Mouse (Mus musculus) c-Kit-negative CD71-positive TER-119-positive erythroid progenitor cells, embryonic 14.5 days (primary cell): ENCODE results near the gene Olfr959.

Source experiments
- DNase-seq: peaks from one replicate; pipeline ENCODE4 v3.0.0-alpha.2; 2013; ENCODE audit warnings: low read depth, low spot score

Gene Olfr959

DNA sequence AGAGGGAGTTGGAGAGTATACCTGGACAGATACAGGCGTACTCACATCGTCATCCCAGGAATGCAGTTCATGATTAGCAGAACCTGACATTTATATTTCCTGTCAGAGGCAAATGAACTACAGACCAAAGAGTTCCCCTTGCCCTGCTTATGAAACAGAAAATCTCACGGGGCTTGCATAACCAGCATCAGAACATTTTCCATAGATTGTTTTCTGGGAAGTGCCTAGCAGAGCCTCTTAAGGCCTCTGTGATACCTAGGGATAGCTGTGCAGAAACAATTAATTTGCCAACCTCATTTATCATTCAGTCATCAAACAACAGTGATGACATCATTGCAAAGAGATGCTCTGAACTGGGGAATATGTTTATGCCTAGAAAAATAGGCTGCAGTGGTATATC is at the start of gene Olfr959:
Gene Olfr959, minus strand, starts transcription at position 101 of the 400 bp plus-strand sequence.
- no peak for DNase-seq

DNA sequence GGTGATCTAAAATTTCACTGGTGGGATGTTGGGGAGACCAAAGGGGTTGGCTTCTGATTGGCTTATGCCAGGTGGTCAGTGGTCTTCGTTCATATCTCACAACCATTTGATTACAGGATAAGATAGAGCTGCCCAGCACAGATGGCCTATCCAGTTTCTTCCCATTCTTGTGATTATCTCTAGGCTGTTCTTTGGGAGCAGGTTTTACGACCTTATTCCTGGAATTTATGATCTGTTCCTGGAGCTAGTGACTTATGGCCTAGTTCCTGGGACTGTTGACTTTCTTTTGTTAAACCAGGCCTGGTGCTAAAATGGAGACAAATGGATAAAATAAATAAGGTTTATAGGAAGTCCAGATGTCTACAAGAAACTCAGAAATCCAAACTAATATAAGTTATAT is 49.3 kb upstream of the Olfr959 start:
- DNase-seq, result no peak

DNA sequence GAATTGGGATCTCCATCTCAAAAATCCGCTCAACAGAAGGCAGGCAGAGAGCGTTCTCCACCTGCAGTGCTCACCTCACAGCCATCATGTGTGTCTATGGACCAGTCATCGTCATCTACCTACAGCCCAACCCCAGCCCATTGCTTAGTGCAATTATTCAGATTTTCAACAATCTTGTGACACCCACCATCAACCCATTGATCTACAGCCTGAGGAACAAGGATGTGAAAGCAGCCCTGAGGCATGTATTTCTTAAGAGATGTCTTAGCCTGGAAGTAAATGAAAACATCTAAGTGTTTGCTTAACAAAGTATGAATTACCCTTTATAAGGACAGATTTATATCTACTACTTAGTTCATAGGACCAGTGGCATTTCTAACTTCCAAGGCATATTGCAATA is 48.4 kb upstream of the Olfr959 start:
- DNase-seq, result no peak

DNA sequence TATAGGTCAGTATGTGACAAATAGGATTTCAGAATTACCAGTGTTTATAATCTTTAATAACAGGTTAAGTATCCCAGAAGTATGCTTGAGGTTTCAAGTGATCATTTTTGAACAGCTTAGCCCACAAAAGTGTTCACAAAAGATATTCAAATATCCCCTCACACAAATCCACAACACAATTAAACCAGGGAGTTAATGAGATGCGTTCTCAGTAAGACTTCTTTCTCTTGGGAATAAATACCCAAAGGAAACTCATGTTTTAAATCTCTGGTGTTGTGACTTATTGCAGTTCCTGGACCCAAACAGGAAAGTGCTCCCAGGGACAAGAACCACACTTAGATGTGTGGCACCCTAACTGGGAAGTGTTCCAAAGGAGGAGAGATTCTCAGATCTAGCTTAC is 45.7 kb upstream of the Olfr959 start, which contains the start of gene Olfr960:
Gene Olfr960, plus strand, starts transcription at position 301 of the 400 bp plus-strand sequence.
- no peak for DNase-seq

DNA sequence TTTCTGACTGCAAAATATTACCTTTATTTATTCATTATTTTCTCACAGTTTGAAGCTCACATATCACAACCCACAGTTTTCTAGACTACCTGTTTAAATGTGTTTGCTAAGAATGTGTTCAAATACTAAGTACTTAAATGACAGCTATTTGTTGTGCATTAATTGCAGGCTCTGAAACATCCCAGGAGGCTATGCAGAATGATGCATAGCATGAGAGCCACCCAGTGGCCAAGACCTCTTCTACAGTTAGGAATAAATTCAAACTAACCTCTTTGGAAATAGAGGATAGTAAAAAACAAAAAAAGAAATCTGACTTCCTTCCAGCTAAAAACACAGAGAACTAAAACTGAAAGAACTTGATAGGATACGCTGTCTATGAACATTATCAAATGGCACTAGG is 36.6 kb upstream of the Olfr959 start:
- no peak for DNase-seq

DNA sequence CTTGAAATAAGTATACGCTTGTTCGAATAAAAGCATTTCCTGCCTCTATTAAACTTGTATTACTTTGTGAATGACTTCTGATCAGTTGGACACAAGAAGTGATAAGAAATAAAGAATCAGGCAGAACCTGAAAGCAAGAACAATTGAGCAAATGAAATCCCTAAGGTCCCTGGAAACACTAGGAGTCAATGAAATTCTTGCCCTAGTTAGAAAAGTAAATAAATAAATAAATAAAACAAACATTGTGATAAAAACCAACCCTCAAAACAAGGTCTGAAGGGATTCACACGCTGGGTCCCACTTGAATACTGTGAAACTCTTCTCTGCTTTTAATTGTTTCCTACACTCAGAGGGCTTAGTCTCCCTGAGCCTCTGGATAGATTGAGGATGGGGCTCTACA is 35.0 kb upstream of the Olfr959 start, which contains the start of gene Olfr148:
Gene Olfr148, plus strand, starts transcription at position 301 of the 400 bp plus-strand sequence.
- DNase-seq, result no peak

DNA sequence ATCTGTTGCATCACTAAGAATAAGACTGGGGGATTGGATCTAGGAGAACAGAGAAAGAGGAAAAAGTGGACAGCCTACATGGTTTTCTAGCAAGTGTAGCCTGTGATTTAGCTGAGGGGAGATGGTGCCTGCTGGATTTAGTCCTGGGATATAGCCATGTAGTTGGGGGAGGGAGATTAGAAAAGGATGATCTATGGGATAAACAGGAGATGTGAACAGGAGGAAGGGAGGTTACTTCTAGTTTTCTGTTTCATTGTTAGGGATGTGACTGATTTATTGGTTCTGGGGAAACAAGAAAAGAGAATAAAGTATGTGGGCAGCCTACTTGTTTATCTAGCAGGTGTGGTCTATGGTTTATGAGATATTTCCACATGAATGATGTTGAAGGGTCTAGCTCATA is 33.1 kb upstream of the Olfr959 start:
- DNase-seq, result no peak

DNA sequence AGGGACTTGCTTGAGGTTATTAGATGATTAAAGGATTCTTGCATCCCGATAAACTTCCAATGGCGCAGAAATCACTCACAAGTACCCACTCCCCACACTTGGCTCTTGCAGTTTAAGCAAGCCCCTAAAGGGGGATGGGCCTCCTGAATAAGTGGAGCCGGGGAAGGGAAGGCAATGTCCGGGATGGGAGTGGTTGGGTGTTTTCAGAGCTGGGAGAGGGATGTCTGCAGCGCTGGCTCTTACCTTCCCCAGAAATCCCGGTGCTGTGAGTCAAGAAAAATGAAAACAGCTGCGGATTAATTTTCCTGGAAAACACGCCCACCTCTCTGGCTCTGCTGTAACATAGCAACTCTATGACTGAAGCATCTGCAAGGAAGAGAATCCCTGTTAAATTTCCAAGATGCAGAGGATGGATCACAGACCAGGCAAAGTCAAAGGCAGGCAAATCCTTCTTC is 28.7 kb upstream of the Olfr959 start, which contains the start of gene AW551984:
Gene AW551984, minus strand, starts transcription at position 405 of the 455 bp plus-strand sequence.
- no peak for DNase-seq

DNA sequence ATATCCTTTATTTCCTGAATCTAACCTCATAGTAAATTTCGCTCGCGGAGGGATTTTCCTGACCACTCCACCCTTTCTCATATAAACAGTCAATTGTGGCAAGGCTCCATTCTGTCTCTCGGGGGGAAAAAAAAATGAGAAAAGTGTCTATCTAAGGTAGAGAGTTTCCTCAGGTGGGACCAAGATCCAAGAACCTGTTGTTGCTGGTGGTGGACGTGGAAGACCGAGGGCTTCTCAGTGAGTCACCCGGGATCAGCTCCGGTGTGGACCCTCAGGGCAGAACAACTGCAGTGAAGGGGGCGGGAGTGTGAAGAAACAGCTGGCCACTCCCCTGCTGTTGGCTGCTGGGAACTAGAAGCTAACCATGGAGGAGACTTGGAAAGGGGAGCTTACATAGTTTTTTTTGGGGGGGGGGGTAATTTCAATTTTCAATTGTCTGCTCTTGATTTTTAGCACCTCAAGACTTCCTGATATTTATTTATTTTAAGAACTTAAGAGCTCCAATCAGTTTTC is 28.0 kb upstream of the Olfr959 start:
- no peak for DNase-seq

DNA sequence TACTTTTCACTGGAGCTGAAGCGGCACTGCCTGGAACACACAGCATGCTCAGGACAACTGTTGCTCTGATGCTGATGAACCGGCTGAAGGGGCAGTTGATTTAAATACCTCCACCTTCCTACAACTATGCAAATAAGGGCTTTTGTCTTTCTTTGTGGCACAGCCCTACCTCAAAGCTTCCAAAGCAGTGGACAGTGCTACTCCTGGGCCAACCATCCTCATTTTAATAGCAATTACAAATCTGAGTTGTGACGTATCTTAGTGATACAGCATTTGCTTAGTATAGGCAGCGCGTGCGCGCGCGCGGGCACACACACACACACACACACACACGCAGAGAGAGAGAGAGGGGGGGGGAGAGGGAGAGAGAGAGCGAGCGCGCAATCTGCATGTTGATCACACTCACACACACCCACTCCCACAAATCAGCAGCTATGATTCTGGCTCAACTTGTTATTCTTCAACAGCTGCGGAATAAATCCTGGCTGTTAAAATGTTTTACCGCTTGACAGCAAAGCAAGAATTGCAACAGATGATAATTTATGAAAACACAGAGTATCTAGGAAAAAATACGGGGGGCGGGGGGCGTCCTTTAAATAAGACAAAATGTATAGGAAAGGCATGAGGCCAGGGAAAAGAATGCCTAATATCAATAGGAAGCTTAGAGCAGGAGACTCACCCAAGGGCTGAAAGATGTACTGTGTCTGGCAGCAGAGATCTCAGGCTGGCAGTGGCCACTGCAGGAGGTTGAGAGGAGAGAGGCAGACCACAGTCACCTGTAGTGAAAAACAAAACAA is 27.4 kb upstream of the Olfr959 start:
- no peak for DNase-seq

DNA sequence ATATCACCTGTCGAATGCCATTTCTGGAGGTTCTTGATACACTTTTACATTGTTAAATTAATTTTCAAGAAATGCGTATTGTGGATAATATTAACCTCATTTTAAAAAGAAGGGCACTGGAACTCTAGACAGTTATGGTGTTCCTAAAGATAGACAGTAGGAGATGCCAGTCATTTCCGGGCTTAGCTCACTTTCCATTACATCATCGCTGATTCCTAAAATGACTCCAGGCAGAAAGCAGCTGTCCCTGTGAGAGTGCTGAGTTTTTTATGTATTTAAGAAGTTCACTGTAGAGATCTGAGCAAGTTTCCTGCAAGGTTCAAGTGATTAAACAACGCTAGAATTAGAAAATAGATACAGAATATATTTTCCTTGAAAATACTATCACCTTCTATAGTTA is 1.7 kb upstream of the Olfr959 start:
- DNase-seq, result no peak

DNA sequence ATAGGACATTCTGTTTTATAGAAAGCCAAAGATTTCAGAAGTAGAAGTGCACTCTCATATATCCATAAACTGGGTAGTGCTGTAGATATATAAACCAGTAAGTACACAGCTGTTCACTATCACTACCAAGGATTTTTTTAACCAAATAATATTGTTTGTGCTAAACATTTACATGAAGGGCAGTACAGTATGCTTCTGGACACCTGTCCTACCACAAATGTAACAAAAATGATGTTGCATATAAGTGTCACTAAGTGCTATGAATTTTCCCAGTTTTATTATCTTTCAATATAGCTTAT is 17.1 kb downstream of the Olfr959 start:
- DNase-seq, result no peak

DNA sequence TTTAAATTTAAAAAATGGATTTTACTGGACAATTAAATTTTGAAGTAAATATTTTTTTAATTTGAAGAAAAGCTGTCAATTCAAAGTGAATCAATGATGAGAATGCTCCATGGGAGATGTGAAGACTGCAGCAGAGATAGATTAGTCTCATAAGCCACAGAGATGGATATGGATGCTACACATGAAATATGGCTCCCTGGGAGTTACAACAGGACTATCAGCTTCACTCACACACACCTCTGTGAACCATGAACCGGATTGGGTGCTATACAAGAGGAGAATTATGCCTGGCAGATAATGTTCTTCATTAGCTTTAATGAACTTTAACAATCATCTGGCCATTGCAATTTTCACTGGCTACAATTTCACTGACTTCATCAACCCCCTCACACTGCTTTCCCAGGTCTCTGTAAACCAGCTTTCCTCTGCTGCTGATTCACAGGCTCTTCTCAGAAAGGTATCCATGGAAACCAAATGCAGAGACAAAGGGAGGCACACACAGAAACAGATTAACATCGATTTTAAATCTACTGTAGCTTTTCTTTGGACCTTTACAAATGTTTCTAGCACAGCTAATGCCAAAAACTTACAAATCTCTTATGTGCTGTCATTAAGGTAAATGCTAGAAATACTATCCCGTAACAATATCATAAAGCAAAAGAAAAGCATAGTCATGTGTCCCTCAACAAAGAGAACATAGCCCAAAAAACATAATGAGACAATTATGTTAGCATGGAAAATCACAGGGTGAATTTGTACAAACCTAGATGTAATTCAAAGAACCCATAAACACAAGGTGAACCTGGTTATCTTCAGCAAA is 17.6 kb downstream of the Olfr959 start:
- no peak for DNase-seq

DNA sequence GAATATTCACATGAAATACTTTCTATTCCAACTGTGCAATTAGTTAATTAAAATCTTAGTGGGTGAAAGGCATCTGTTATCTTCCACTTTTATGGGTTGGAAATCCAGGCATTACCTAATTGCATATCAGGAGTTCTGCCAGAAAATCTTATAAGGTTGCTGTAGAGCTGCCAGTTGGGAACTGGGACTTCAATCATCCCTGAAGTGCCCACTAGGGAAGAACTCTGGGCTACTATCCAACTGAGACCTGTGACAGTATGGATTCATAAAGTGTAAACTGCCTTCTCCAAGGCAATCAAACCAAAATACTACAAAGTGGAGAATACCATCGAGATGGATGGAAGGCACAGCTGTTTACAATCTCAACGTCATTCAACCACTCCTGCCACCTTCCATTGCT is 21.4 kb downstream of the Olfr959 start, which contains the start of gene Olfr958:
Gene Olfr958, minus strand, starts transcription at position 109 of the 400 bp plus-strand sequence.
- DNase-seq, result no peak

DNA sequence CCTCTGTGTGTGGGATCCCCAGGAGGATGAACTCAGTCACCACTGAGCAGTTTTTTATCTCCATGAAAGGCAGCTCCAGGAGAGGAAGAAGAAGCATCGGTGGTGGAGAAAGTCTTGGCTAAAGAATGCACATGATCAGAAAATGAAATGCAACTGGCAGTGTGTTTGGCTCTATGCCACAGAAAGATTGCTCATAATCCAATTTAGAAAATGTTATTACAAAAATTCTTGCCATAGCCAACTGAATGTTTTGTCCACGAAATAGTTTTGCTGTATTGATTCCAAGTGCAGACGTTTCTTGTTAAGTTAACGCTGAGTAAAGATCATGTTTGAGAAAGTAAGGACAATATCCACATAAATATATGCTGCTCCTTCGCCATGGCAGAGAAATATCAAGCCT is 24.6 kb downstream of the Olfr959 start:
- no peak for DNase-seq

DNA sequence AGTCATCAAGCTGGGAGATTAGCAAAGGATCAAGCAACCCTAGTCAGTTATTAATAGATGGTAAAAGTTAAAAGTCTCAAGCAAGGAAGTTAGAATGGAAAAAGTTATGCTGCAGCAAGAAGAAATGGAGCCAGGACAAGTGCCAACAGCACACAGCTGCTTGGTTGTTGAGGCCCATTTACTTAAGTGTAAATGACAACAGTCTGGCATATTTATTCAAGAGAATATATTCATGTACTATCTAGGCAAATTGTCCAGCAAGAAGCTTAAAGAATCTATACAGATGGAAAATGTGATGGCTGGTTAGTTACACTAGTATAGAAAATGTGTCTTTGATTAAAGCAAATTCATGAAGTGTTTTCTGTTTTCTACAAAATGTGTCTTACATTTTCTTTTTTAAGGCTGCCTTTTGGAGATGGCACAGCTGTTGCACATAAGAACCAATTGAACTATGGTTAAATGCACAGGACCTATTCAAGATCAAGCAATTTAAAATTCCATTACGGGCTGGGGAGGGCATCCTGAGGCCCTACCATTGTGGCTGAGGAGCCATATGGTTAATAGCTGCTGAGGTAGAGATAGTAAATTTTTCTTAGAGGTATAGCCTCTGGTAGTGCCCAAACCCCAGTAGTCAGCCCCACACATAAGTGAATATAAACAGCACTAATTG is 51.6 kb downstream of the Olfr959 start:
- no peak for DNase-seq
